Mouse (Mus musculus): Measurements from ENCODE around the gene Fam19a4. TPM values are rescaled to one million over a fixed set of nuclear protein-coding genes. Genes with fewer than 3 reads are reported as not detected.

Gene Fam19a4
- total and polyA plus RNA-seq, 3 experiments, result not detected

DNA sequence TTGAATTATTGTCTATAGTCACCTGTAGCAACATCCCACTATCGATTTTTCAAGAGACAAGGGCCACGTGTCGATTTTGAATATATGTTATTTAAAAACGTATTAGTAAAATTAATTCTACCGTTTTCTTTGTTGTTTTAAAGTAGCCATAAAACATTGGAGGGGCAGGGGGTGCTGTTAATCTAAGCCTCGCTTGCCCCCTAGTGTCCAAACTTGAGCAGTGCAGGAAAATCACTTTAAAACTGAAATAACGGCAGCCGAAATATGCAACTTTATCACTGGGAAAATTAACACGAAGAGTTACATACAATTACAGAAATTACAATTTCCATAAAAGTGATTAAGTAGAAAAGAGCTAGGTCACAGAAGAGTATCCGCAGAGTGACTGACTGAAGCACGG lies 55.2 kb downstream of the Fam19a4 start:
- Histone ChIP-seq H3K27me3 (replicated peaks) (peaks cover 19% of the 10 kb centered on the region), H3K4me1 (ENCODE audit: control insufficient read depth in 1 of 2, insufficient read depth in 2 of 2) (peaks cover 0 to 6% of the 10 kb centered on the region in 2 experiments; a peak in 2 of 4 replicates), H3K36me3 (replicated peaks in 1 of 2; ENCODE audit: control insufficient read depth in 1 of 2, insufficient read depth in 1 of 2, low read length in 1 of 2) (no peaks in the 10 kb centered on the region), H3K4me3 (replicated peaks in 1 of 3; ENCODE audit: low read depth in 2 of 3, low read length in 2 of 3, poor library complexity in 1 of 3) (no peak overlapping the region), H3K27ac (ENCODE audit: insufficient read depth, low read depth) (no peak overlapping the region), H3K9me3 (replicated peaks; ENCODE audit: low read length) (no peaks in the 10 kb centered on the region), H3K79me2 (replicated peaks; ENCODE audit: control insufficient read depth, extremely low read depth, insufficient read depth, poor library complexity, severe bottlenecking) (no peaks in the 10 kb centered on the region), H3K4me2 (ENCODE audit: insufficient read depth, low read depth, poor library complexity, severe bottlenecking) (no peak overlapping the region), H3K9ac (ENCODE audit: insufficient read depth, low read depth) (no peak overlapping the region)
- no peak for TF ChIP-seq SIN3A (IDR thresholded peaks at IDR 0.05; ENCODE audit: low read length)
- peak; percentile 48 to 85 for TF ChIP-seq CTCF (conservative IDR thresholded peaks at IDR 0.05 in 1 of 2, IDR thresholded peaks at IDR 0.05 in 1 of 2; ENCODE audit: low read depth in 2 of 2, low read length in 2 of 2)
- peak; percentile 86 for TF ChIP-seq RAD21 (IDR thresholded peaks at IDR 0.05; ENCODE audit: low read depth, low read length)
- TF ChIP-seq KAT2A (IDR thresholded peaks at IDR 0.05; ENCODE audit: insufficient replicate concordance, low read length), result no peak
- no peak for TF ChIP-seq BHLHE40 (IDR thresholded peaks at IDR 0.05; ENCODE audit: low read depth, low read length)
- TF ChIP-seq GABPA (IDR thresholded peaks at IDR 0.05; ENCODE audit: insufficient replicate concordance, low read depth, low read length), result no peak
- no peak for TF ChIP-seq TCF12 (IDR thresholded peaks at IDR 0.05; ENCODE audit: low read depth, low read length)
- TF ChIP-seq JUN (IDR thresholded peaks at IDR 0.05; ENCODE audit: insufficient read depth, low read depth, low read length), result no peak
- no peak for TF ChIP-seq NRF1 (IDR thresholded peaks at IDR 0.05; ENCODE audit: low read depth, low read length)
- no peak for TF ChIP-seq POLR2AphosphoS2 (IDR thresholded peaks at IDR 0.05; ENCODE audit: low read depth, low read length)
- no peak for TF ChIP-seq RCOR1 (conservative IDR thresholded peaks at IDR 0.05; ENCODE audit: low read depth, low read length)
- peak; percentile 55 for TF ChIP-seq SMC3 (IDR thresholded peaks at IDR 0.05; ENCODE audit: low read depth, low read length)
- no peak for TF ChIP-seq MAZ (IDR thresholded peaks at IDR 0.05; ENCODE audit: low read depth, low read length)
- TF ChIP-seq PAX5 (IDR thresholded peaks at IDR 0.05; ENCODE audit: low read length), result no peak
- no peak for TF ChIP-seq MYC (IDR thresholded peaks at IDR 0.05; ENCODE audit: low read depth, low read length)
- no peak for TF ChIP-seq ETS1 (conservative IDR thresholded peaks at IDR 0.05; ENCODE audit: low read depth, low read length)
- peak; percentile 60 for TF ChIP-seq ZNF384 (IDR thresholded peaks at IDR 0.05; ENCODE audit: low read depth, low read length)
- no peak for TF ChIP-seq UBTF (IDR thresholded peaks at IDR 0.05; ENCODE audit: low read depth, low read length)
- TF ChIP-seq NELFE (IDR thresholded peaks at IDR 0.05; ENCODE audit: low read depth, low read length), result no peak
- no peak for TF ChIP-seq MXI1 (IDR thresholded peaks at IDR 0.05; ENCODE audit: low read depth, low read length)
- TF ChIP-seq MEF2A (IDR thresholded peaks at IDR 0.05; ENCODE audit: borderline replicate concordance, low read depth, low read length), result no peak
- TF ChIP-seq USF2 (conservative IDR thresholded peaks at IDR 0.05; ENCODE audit: low read depth, low read length), result no peak
- dilution Hi-C loops (cut with MboI; ENCODE audit: extremely low pct_ligation_motif_present, extremely low pct_unique_long_range_greater_than_20kb, low sequenced_read_pairs), result no loop called here
- peak; percentile 36 for DNase-seq (ENCODE audit: extremely low read depth)
- in situ Hi-C loops (cut with MboI; ENCODE audit: low pct_ligation_motif_present, low pct_unique_long_range_greater_than_20kb, low sequenced_read_pairs), result no loop called here
